Mouse (Mus musculus): Measurements from ENCODE around the gene Otof.

DNA sequence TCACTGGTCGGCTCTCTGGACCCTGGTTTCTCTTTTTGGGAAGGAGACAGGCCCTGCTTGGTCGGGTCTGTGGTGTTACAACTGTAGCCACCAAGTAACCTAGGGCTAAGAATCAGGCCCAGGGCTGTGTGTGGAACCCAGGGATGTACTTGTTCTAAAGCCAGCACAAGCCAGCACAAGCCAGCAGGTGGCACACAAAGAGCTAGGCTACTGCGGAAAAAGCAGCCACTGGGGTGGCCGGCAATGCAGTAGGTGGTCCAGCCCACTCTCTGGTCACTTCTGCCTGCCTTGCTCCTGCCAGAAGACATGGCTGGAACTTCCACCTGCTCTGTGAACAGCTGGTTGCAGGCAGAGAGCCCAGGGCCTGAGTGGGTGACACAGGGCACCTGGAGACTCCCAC is 1.6 kb downstream of the Otof start:
- TF ChIP-seq CTCF (IDR thresholded peaks at IDR 0.05; ENCODE audit: low read depth, low read length) (no peak), POLR2A (IDR thresholded peaks at IDR 0.05; ENCODE audit: borderline replicate concordance, low read depth, low read length) (no peak)

Data from bone marrow macrophage, adult 2 months (primary cell).